In the genomic region with DNA sequence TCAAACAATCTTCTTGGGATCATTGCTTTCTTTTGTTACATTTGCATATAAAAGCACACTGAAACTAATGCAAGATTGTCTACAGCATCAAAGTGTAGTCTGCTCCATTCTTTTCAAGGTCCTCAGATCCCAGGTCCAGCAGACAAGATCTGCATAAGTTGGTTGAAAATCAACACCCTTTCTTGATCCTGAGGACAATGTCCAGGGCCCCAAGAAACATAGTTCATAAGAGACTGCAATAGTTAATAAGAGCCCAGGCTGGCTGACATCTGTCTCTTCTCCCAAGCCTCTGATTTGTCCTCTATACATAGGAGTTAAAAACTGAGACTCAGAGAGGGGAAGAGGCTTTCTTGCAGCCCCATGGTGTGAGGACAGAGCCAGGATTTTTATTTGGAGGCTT, we compare ENCODE assay signal across 23 mouse cellular contexts. TPM values are rescaled to one million over a fixed set of nuclear protein-coding genes. Genes with fewer than 3 reads are reported as not detected.
"Had no signal": no experiment of that assay in that cellular context is flagged by ENCODE, and none has a peak within 500 bp of the region (broad histone marks: within the 10 kb centered on the region; RNA-seq: fewer than 3 reads in every experiment).

No protein-coding gene starts in this region.

- H3K4me2 ChIP-seq: neural tube, embryonic 13.5 days; neural tube, embryonic 15.5 days; stomach, embryonic 15.5 days had no signal

- H3K9ac ChIP-seq: neural tube, embryonic 13.5 days; neural tube, embryonic 15.5 days; stomach, embryonic 15.5 days had no signal

- DNase-seq: retina, postnatal 1 day; right cerebral cortex, adult 18-20 months; right cerebral cortex, postnatal 14 days; right cerebral cortex, postnatal 25 days; right cerebral cortex, postnatal 4 days; spleen, adult 18-20 months; thymus, adult 18-20 months; thymus, adult 2 months; thymus, postnatal 14 days; thymus, postnatal 25 days; thymus, postnatal 36 days; thymus, postnatal 4 days had no signal

- H3K4me3 ChIP-seq: neural tube, embryonic 13.5 days; neural tube, embryonic 15.5 days; stomach, embryonic 15.5 days had no signal

- H3K4me1 ChIP-seq: neural tube, embryonic 13.5 days; neural tube, embryonic 15.5 days; stomach, embryonic 15.5 days had no signal

- H3K27me3 ChIP-seq: neural tube, embryonic 13.5 days; neural tube, embryonic 15.5 days; stomach, embryonic 15.5 days had no signal

- H3K27ac ChIP-seq: neural tube, embryonic 13.5 days; neural tube, embryonic 15.5 days; stomach, embryonic 15.5 days; stomach, postnatal 0 days had no signal

- H3K9me3 ChIP-seq: neural tube, embryonic 13.5 days; neural tube, embryonic 15.5 days; stomach, embryonic 15.5 days had no signal

- H3K36me3 ChIP-seq: neural tube, embryonic 13.5 days; neural tube, embryonic 15.5 days; stomach, embryonic 15.5 days had no signal

RNA-seq across cellular contexts. Expression of a gene that starts 14.6 kb away (rescaled TPM):
- total RNA-seq: neutrophil, adult 5-6 weeks had no signal
- polyA plus RNA-seq: neural tube, embryonic 13.5 days; neural tube, embryonic 14.5 days; neural tube, embryonic 15.5 days; spleen, adult 2 months; stomach, embryonic 14.5 days; stomach, embryonic 15.5 days; stomach, embryonic 16.5 days; stomach, postnatal 0 days; thymus, postnatal 0 days; urinary bladder, adult 2 months had no signal

RNA-seq across cellular contexts. Expression of a gene that starts 20.6 kb away (rescaled TPM):
- total RNA-seq: neutrophil, adult 5-6 weeks had no signal
- polyA plus RNA-seq: neural tube, embryonic 13.5 days; neural tube, embryonic 14.5 days; neural tube, embryonic 15.5 days; spleen, adult 2 months; stomach, embryonic 14.5 days; stomach, embryonic 15.5 days; stomach, embryonic 16.5 days; urinary bladder, adult 2 months had no signal
